Mouse (Mus musculus) cerebellum, adult 2 months (tissue): ENCODE results near the gene Znhit1.

Experiments
- CTCF ChIP-seq: fragments of 200-500 bp; IDR thresholded peaks from 2 replicates; pipeline ENCODE4 v1.5.1; 2011; ENCODE audit warnings: low read depth, mild to moderate bottlenecking, control low read depth, low read length, moderate library complexity, borderline replicate concordance; ENCODE audit not compliant: insufficient read depth
- POLR2A ChIP-seq: fragments of 200-500 bp; IDR thresholded peaks from 2 replicates; pipeline ENCODE4 v1.6.1; 2011; ENCODE audit warnings: low read length, control low read depth, borderline replicate concordance; ENCODE audit not compliant: insufficient read depth

- TF ChIP-seq CTCF: no peak
- no peak for TF ChIP-seq POLR2A
These were observed 599 bp upstream of the Znhit1 start for GRCm38 (mm10) chr5:136988420-136988819.
